Mouse (Mus musculus): ENCODE data around the gene Gstt1. TPM values are rescaled to one million over a fixed set of nuclear protein-coding genes. Genes with fewer than 3 reads are reported as not detected.
"Not testable (repeated sequence)": the region's sequence is repeated elsewhere in the genome, so short reads cannot be mapped to it uniquely, and the experiment has no call there.

The Gstt1 gene
- polyA plus RNA-seq, 1 experiment, result 0.76 TPM

GRCm38 (mm10) chr10:75774102-75774501 is 24.3 kb downstream of the Gstt1 start:
- Histone ChIP-seq H3K36me3 (ENCODE audit: control insufficient read depth, insufficient read depth) (no peaks in the 10 kb centered on the region), H3K4me3 (ENCODE audit: insufficient read depth, poor library complexity, severe bottlenecking) (no peak overlapping the region), H3K27me3 (ENCODE audit: control insufficient read depth, insufficient read depth, insufficient read length) (peaks cover 6% of the 10 kb centered on the region), H3ac (ENCODE audit: control insufficient read depth, insufficient read length, low read depth) (no peak overlapping the region), H3K79me3 (ENCODE audit: low read depth) (no peaks in the 10 kb centered on the region), H3K79me2 (ENCODE audit: control insufficient read depth, insufficient read depth) (no peaks in the 10 kb centered on the region)
- TF ChIP-seq MYOD1 (IDR thresholded peaks at IDR 0.05; ENCODE audit: control insufficient read depth, insufficient read length, low read depth), result no peak
- TF ChIP-seq MYOG (IDR thresholded peaks at IDR 0.05; ENCODE audit: control insufficient read depth, extremely low read depth, insufficient read length), result no peak
- no peak for TF ChIP-seq USF1 (IDR thresholded peaks at IDR 0.05; ENCODE audit: low read depth)
- no peak for TF ChIP-seq CTCF (IDR thresholded peaks at IDR 0.05; ENCODE audit: control insufficient read depth, insufficient read depth, insufficient read length)
- no peak for TF ChIP-seq CEBPB (IDR thresholded peaks at IDR 0.05; ENCODE audit: low read depth)
- no peak for TF ChIP-seq MAX (IDR thresholded peaks at IDR 0.05)
- TF ChIP-seq FOSL1 (IDR thresholded peaks at IDR 0.05; ENCODE audit: insufficient read depth, low read length, poor library complexity, severe bottlenecking), result no peak

DNA sequence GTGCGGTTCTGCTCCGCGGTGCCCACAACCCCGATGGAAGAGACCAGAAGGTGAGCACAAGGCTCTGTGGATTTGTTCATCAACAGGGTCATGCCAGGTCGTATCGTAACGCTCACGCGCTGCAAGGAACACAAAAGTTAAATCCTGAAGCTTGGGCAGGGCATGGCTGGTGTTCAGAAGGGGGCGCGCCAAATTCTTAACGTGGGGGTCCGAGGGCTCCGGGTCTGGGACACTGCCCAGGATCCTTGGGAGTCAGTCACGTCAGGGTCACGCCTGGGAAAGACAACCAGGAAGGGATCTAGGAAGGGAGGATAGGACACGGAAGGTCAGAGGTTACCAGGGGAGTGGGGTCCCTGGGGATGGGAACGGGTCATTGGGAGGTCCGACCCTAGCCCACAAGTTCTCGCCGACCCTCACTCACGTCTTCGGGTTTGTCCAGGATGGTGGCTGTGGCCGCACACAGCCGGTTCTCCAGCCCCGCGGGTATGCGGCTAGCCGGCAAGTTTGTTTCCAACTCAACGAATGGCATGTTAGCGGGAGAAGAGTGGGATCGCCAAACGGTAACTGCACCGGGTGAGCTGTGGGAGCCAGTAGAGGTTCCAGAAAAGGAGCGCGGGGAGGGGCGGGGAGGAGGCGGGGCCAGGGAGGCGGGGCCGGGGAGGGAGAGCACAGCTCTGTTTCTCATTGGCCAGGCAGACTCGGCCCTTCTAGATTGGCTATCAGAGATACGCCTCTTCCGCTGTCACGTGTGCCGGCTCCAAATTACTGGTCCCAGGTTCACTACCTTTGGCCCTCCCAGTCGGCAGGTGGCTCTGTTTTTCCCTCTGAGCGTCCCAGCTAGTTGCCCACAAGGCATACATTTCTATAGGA is 25.4 kb downstream of the Gstt1 start, which contains the start of gene Ddt:
TSS of gene Ddt (minus strand) at position 620 of the 870 bp plus-strand sequence.
- Histone ChIP-seq H3K79me2 (ENCODE audit: control insufficient read depth, insufficient read depth) (no peaks in the 10 kb centered on the region), H3K36me3 (ENCODE audit: control insufficient read depth, insufficient read depth) (no peaks in the 10 kb centered on the region), H3K27me3 (ENCODE audit: control insufficient read depth, insufficient read depth, insufficient read length) (peaks cover 6% of the 10 kb centered on the region), H3ac (ENCODE audit: control insufficient read depth, insufficient read length, low read depth) (peak within 1 kb of the TSS; percentile 77), H3K79me3 (ENCODE audit: low read depth) (no peaks in the 10 kb centered on the region), H3K4me3 (ENCODE audit: insufficient read depth, poor library complexity, severe bottlenecking) (peak within 1 kb of the TSS; percentile 63)
- TF ChIP-seq MAX (IDR thresholded peaks at IDR 0.05) (peak; percentile 18), CEBPB (IDR thresholded peaks at IDR 0.05; ENCODE audit: low read depth) (no peak), USF1 (IDR thresholded peaks at IDR 0.05; ENCODE audit: low read depth) (peak; percentile 94), FOSL1 (IDR thresholded peaks at IDR 0.05; ENCODE audit: insufficient read depth, low read length, poor library complexity, severe bottlenecking) (no peak), MYOG (IDR thresholded peaks at IDR 0.05; ENCODE audit: control insufficient read depth, extremely low read depth, insufficient read length) (no peak), MYOD1 (IDR thresholded peaks at IDR 0.05; ENCODE audit: control insufficient read depth, insufficient read length, low read depth) (no peak), CTCF (IDR thresholded peaks at IDR 0.05; ENCODE audit: control insufficient read depth, insufficient read depth, insufficient read length) (peak; percentile 24)

- not testable (repeated sequence) for H3K27me3 ChIP-seq (ENCODE audit: control insufficient read depth, insufficient read depth, insufficient read length); H3K36me3 ChIP-seq (ENCODE audit: control insufficient read depth, insufficient read depth); H3K4me3 ChIP-seq (ENCODE audit: insufficient read depth, poor library complexity, severe bottlenecking); H3ac ChIP-seq (ENCODE audit: control insufficient read depth, insufficient read length, low read depth)
- Histone ChIP-seq H3K79me3 (ENCODE audit: low read depth) (peaks cover 11% of the 10 kb centered on the region), H3K79me2 (ENCODE audit: control insufficient read depth, insufficient read depth) (peaks cover 14% of the 10 kb centered on the region)
Observed at GRCm38 (mm10) chr10:75767756-75768155, 30.6 kb downstream of the Gstt1 start.

- peaks cover 3% of the 10 kb centered on the region for H3K36me3 ChIP-seq (ENCODE audit: control insufficient read depth, insufficient read depth)
- no peak overlapping the region for H3ac ChIP-seq (ENCODE audit: control insufficient read depth, insufficient read length, low read depth)
- no peaks in the 10 kb centered on the region for H3K27me3 ChIP-seq (ENCODE audit: control insufficient read depth, insufficient read depth, insufficient read length)
- peaks cover 20% of the 10 kb centered on the region for H3K79me3 ChIP-seq (ENCODE audit: low read depth)
- TF ChIP-seq MYOG (IDR thresholded peaks at IDR 0.05; ENCODE audit: control insufficient read depth, extremely low read depth, insufficient read length), result no peak
- no peak for TF ChIP-seq USF1 (IDR thresholded peaks at IDR 0.05; ENCODE audit: low read depth)
- TF ChIP-seq CEBPB (IDR thresholded peaks at IDR 0.05; ENCODE audit: low read depth), result no peak
- no peak for TF ChIP-seq MYOD1 (IDR thresholded peaks at IDR 0.05; ENCODE audit: control insufficient read depth, insufficient read length, low read depth)
- TF ChIP-seq FOSL1 (IDR thresholded peaks at IDR 0.05; ENCODE audit: insufficient read depth, low read length, poor library complexity, severe bottlenecking), result no peak
- no peak for TF ChIP-seq MAX (IDR thresholded peaks at IDR 0.05)
- no peak for TF ChIP-seq CTCF (IDR thresholded peaks at IDR 0.05; ENCODE audit: control insufficient read depth, insufficient read depth, insufficient read length)
- peaks cover 23% of the 10 kb centered on the region for H3K79me2 ChIP-seq (ENCODE audit: control insufficient read depth, insufficient read depth)
- H3K4me3 ChIP-seq (ENCODE audit: insufficient read depth, poor library complexity, severe bottlenecking), result no peak overlapping the region
Observed at GRCm38 (mm10) chr10:75766856-75767255, 31.5 kb downstream of the Gstt1 start.

- peak; percentile 10 for TF ChIP-seq CTCF (IDR thresholded peaks at IDR 0.05; ENCODE audit: control insufficient read depth, insufficient read depth, insufficient read length)
- TF ChIP-seq USF1 (IDR thresholded peaks at IDR 0.05; ENCODE audit: low read depth), result no peak
- peak overlapping the region; percentile 51 for H3ac ChIP-seq (ENCODE audit: control insufficient read depth, insufficient read length, low read depth)
- H3K79me2 ChIP-seq (ENCODE audit: control insufficient read depth, insufficient read depth), result peaks cover 44% of the 10 kb centered on the region
- peaks cover 11% of the 10 kb centered on the region for H3K36me3 ChIP-seq (ENCODE audit: control insufficient read depth, insufficient read depth)
- peaks cover 40% of the 10 kb centered on the region for H3K79me3 ChIP-seq (ENCODE audit: low read depth)
- H3K4me3 ChIP-seq (ENCODE audit: insufficient read depth, poor library complexity, severe bottlenecking), result peak overlapping the region; percentile 93
- no peaks in the 10 kb centered on the region for H3K27me3 ChIP-seq (ENCODE audit: control insufficient read depth, insufficient read depth, insufficient read length)
Observed at GRCm38 (mm10) chr10:75764519-75765473, 33.6 kb downstream of the Gstt1 start.
